Mouse (Mus musculus): ENCODE measurements around the gene Med13. TPM values are rescaled to one million over a fixed set of nuclear protein-coding genes. Genes with fewer than 3 reads are reported as not detected.
"Not testable (repeated sequence)": the region's sequence is repeated elsewhere in the genome, so short reads cannot be mapped to it uniquely, and the experiment has no call there.

Gene Med13
- polyA plus RNA-seq, 1 experiment from 2014 or later: 15.1 TPM

GRCm38 (mm10) chr11:86314992-86315391, 42.4 kb downstream of the Med13 start:
- DNase-seq (ENCODE audit: low spot score): not testable (repeated sequence)

GRCm38 (mm10) chr11:86310280-86310679, 47.1 kb downstream of the Med13 start:
- DNase-seq (ENCODE audit: low spot score): no peak

GRCm38 (mm10) chr11:86292201-86292600, 65.2 kb downstream of the Med13 start:
- not testable (repeated sequence) for DNase-seq (ENCODE audit: low spot score)

GRCm38 (mm10) chr11:86291714-86292113, 65.7 kb downstream of the Med13 start:
- DNase-seq (ENCODE audit: low spot score): no peak

GRCm38 (mm10) chr11:86285729-86286128, 71.7 kb downstream of the Med13 start:
- DNase-seq (ENCODE audit: low spot score): no peak

GRCm38 (mm10) chr11:86278442-86279102, 78.8 kb downstream of the Med13 start:
- DNase-seq (ENCODE audit: low spot score): no peak

- peak; percentile 93 for DNase-seq (ENCODE audit: low spot score)
Observed at GRCm38 (mm10) chr11:86257460-86258076, 99.8 kb downstream of the Med13 start, which contains the start of gene Ints2. Gene Ints2 (minus strand): TSS chr11:86257575.

GRCm38 (mm10) chr11:86257054-86257453, 100.3 kb downstream of the Med13 start:
- DNase-seq (ENCODE audit: low spot score): no peak

- no peak for DNase-seq (ENCODE audit: low spot score)
Observed at GRCm38 (mm10) chr11:86253342-86253741, 104.1 kb downstream of the Med13 start.

GRCm38 (mm10) chr11:86232446-86232845, 125.0 kb downstream of the Med13 start:
- no peak for DNase-seq (ENCODE audit: low spot score)

- DNase-seq (ENCODE audit: low spot score): no peak
Observed at GRCm38 (mm10) chr11:86231781-86232350, 125.5 kb downstream of the Med13 start.

- no peak for DNase-seq (ENCODE audit: low spot score)
Observed at GRCm38 (mm10) chr11:86226646-86227180, 130.7 kb downstream of the Med13 start.

GRCm38 (mm10) chr11:86225761-86226160, 131.6 kb downstream of the Med13 start:
- no peak for DNase-seq (ENCODE audit: low spot score)

Other genes starting within 250 kb of the Med13 start
- gene Brip1, start 156.4 kb downstream of the Med13 start, polyA plus RNA-seq (2015; fragmentation: Nextera tagmentation; extraction: Ambion mirVana): 10.3 and 11.3 TPM in 2 replicates
- gene Ints2, start 100.0 kb downstream of the Med13 start, polyA plus RNA-seq (2015; fragmentation: Nextera tagmentation; extraction: Ambion mirVana): 18.4 and 19.1 TPM in 2 replicates
- gene Rnft1, start 127.1 kb upstream of the Med13 start, polyA plus RNA-seq (2015; fragmentation: Nextera tagmentation; extraction: Ambion mirVana): 41.4 and 42.7 TPM in 2 replicates
- gene Rps6kb1, start 187.2 kb upstream of the Med13 start, polyA plus RNA-seq (2015; fragmentation: Nextera tagmentation; extraction: Ambion mirVana): 73.8 and 89.6 TPM in 2 replicates
- gene Tubd1, start 187.4 kb upstream of the Med13 start, polyA plus RNA-seq (2015; fragmentation: Nextera tagmentation; extraction: Ambion mirVana): 16.1 and 17.2 TPM in 2 replicates